Mouse (Mus musculus): ENCODE measurements around the gene Ino80. TPM values are rescaled to one million over a fixed set of nuclear protein-coding genes. Genes with fewer than 3 reads are reported as not detected.

Gene Ino80
- total RNA-seq (2014; rRNA removed) (13.2 and 15.0 TPM in 2 replicates), polyA plus RNA-seq (2015; fragmentation: Nextera tagmentation; extraction: Ambion mirVana) (2.2 and 2.4 TPM in 2 replicates)

- Histone ChIP-seq H3K27me3 (ENCODE audit: insufficient read depth, low read length) (no peaks in the 10 kb centered on the region), H3K36me3 (ENCODE audit: insufficient read depth, low read length) (no peaks in the 10 kb centered on the region), H3K9ac (replicated peaks; ENCODE audit: low read length, poor library complexity, severe bottlenecking) (peak within 1 kb of the TSS; percentile 99), H3K4me2 (ENCODE audit: low read depth, low read length, poor library complexity, severe bottlenecking) (peak within 1 kb of the TSS; percentile 69), H3K27ac (ENCODE audit: low read depth, low read length) (peak within 1 kb of the TSS; percentile 99), H3K4me3 (ENCODE audit: low read depth, low read length) (peak within 1 kb of the TSS; percentile 92), H3K4me1 (ENCODE audit: insufficient read depth, low read length) (peaks cover 5% of the 10 kb centered on the region; the same call in 1 of the 2 replicates), H3K9me3 (ENCODE audit: low read length) (no peaks in the 10 kb centered on the region)
- ATAC-seq (ENCODE audit: low FRiP score) (peak; percentile 98), DNase-seq (ENCODE audit: low spot score) (peak; percentile 100)
- WGBS: 1% methylated on average over 64 of the region's 72 CpGs
- TF ChIP-seq CTCF (IDR thresholded peaks at IDR 0.05): no peak
These were observed at the start of gene Ino80 for GRCm38 (mm10) chr2:119477571-119478396. Gene Ino80, minus strand, starts transcription at chr2:119477687.

DNA sequence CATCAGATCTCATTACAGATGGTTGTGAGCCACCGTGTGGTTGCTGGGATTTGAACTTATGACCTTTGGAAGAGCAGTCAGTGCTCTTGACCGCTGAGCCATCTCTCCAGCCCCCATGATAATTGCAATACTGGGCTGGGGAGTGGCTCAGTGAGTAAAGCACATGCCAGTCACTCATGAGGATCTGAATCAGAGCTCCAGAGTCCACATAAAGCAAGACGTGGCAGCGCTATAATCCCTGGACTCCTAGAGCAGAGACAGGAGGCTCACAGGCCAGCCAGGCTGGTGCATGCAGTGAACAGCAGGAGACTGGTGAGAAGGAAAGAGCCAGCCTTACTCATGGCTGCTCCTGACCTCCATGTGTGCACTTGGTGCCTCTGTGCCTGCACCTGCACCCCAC lies 47.9 kb upstream of the Ino80 start:
- Histone ChIP-seq H3K9ac (replicated peaks; ENCODE audit: low read length, poor library complexity, severe bottlenecking) (no peak overlapping the region), H3K4me3 (ENCODE audit: low read depth, low read length) (no peak overlapping the region), H3K36me3 (ENCODE audit: insufficient read depth, low read length) (no peaks in the 10 kb centered on the region), H3K4me2 (ENCODE audit: low read depth, low read length, poor library complexity, severe bottlenecking) (no peak overlapping the region), H3K4me1 (ENCODE audit: insufficient read depth, low read length) (no peaks in the 10 kb centered on the region), H3K27me3 (ENCODE audit: insufficient read depth, low read length) (no peaks in the 10 kb centered on the region), H3K27ac (ENCODE audit: low read depth, low read length) (no peak overlapping the region), H3K9me3 (ENCODE audit: low read length) (no peaks in the 10 kb centered on the region)
- ATAC-seq (ENCODE audit: low FRiP score): no peak
- no peak for TF ChIP-seq CTCF (IDR thresholded peaks at IDR 0.05)
- DNase-seq (ENCODE audit: low spot score): no peak
- WGBS: 48% methylated on average over 4 of the region's 4 CpGs

DNA sequence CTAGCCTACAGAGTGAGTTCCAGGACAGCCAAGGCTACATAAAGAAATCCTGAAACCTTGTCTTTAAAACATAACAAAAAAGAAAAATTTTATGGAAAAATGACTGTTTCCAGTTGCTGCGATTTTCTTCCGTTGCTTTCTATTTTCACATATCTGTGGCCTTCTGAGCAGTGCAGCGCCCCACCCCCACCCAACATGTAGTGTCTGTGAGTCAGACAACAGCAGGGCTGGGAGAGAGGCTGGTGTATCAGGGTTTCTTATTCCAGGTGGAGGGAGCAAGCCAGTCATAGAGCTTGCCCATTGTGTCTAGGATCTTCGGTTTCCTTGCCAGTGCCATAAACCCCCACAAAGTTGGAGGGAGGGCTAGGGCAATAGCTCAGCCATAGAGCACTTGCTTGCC lies 46.3 kb upstream of the Ino80 start:
- no peak overlapping the region for H3K4me2 ChIP-seq (ENCODE audit: low read depth, low read length, poor library complexity, severe bottlenecking)
- no peak overlapping the region for H3K4me3 ChIP-seq (ENCODE audit: low read depth, low read length)
- no peaks in the 10 kb centered on the region for H3K27me3 ChIP-seq (ENCODE audit: insufficient read depth, low read length)
- no peak overlapping the region for H3K9ac ChIP-seq (replicated peaks; ENCODE audit: low read length, poor library complexity, severe bottlenecking)
- H3K4me1 ChIP-seq (ENCODE audit: insufficient read depth, low read length): no peaks in the 10 kb centered on the region
- no peak overlapping the region for H3K27ac ChIP-seq (ENCODE audit: low read depth, low read length)
- no peak for DNase-seq (ENCODE audit: low spot score)
- no peak for ATAC-seq (ENCODE audit: low FRiP score)
- no peaks in the 10 kb centered on the region for H3K36me3 ChIP-seq (ENCODE audit: insufficient read depth, low read length)
- TF ChIP-seq CTCF (IDR thresholded peaks at IDR 0.05): no peak
- 78% methylated on average over 4 of the region's 4 CpGs for WGBS
- no peaks in the 10 kb centered on the region for H3K9me3 ChIP-seq (ENCODE audit: low read length)

GRCm38 (mm10) chr2:119520550-119520949 lies 43.1 kb upstream of the Ino80 start:
- H3K36me3 ChIP-seq (ENCODE audit: insufficient read depth, low read length): no peaks in the 10 kb centered on the region
- H3K27ac ChIP-seq (ENCODE audit: low read depth, low read length): no peak overlapping the region
- H3K9me3 ChIP-seq (ENCODE audit: low read length): no peaks in the 10 kb centered on the region
- peak; percentile 54 for TF ChIP-seq CTCF (IDR thresholded peaks at IDR 0.05)
- no peak overlapping the region for H3K9ac ChIP-seq (replicated peaks; ENCODE audit: low read length, poor library complexity, severe bottlenecking)
- ATAC-seq (ENCODE audit: low FRiP score) (no peak), DNase-seq (ENCODE audit: low spot score) (peak; percentile 49)
- no peaks in the 10 kb centered on the region for H3K27me3 ChIP-seq (ENCODE audit: insufficient read depth, low read length)
- no peaks in the 10 kb centered on the region for H3K4me1 ChIP-seq (ENCODE audit: insufficient read depth, low read length)
- H3K4me2 ChIP-seq (ENCODE audit: low read depth, low read length, poor library complexity, severe bottlenecking): no peak overlapping the region
- 70% methylated on average over 7 of the region's 7 CpGs for WGBS
- no peak overlapping the region for H3K4me3 ChIP-seq (ENCODE audit: low read depth, low read length)

DNA sequence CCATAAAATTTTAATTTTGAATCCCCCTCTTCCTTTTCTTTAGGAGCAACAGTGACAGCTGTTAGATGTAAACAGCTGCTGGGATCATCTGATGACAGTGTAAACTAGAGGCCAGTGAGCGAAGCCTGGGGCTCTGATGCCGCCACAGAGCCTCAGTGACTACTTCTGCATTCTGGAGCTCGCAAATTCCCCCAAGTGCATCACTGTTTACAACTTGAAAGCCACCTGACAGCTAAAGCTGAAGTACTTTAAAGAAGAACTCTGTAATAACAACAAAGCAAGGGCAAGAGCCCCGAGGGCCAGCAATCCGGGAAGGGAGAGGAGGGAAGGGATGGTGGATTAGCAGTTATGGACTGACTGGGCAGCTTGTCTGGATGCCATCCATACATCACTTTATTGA lies 39.3 kb upstream of the Ino80 start:
- Histone ChIP-seq H3K4me1 (ENCODE audit: insufficient read depth, low read length) (no peaks in the 10 kb centered on the region), H3K27ac (ENCODE audit: low read depth, low read length) (no peak overlapping the region), H3K9me3 (ENCODE audit: low read length) (no peaks in the 10 kb centered on the region), H3K9ac (replicated peaks; ENCODE audit: low read length, poor library complexity, severe bottlenecking) (no peak overlapping the region), H3K27me3 (ENCODE audit: insufficient read depth, low read length) (no peaks in the 10 kb centered on the region), H3K4me3 (ENCODE audit: low read depth, low read length) (no peak overlapping the region), H3K36me3 (ENCODE audit: insufficient read depth, low read length) (no peaks in the 10 kb centered on the region), H3K4me2 (ENCODE audit: low read depth, low read length, poor library complexity, severe bottlenecking) (no peak overlapping the region)
- DNase-seq (ENCODE audit: low spot score): no peak
- TF ChIP-seq CTCF (IDR thresholded peaks at IDR 0.05): no peak
- 56% methylated on average over 5 of the region's 5 CpGs for WGBS
- no peak for ATAC-seq (ENCODE audit: low FRiP score)

- no peaks in the 10 kb centered on the region for H3K9me3 ChIP-seq (ENCODE audit: low read length)
- H3K9ac ChIP-seq (replicated peaks; ENCODE audit: low read length, poor library complexity, severe bottlenecking): no peak overlapping the region
- no peak for TF ChIP-seq CTCF (IDR thresholded peaks at IDR 0.05)
- H3K27ac ChIP-seq (ENCODE audit: low read depth, low read length): no peak overlapping the region
- no peak overlapping the region for H3K4me3 ChIP-seq (ENCODE audit: low read depth, low read length)
- no peak for DNase-seq (ENCODE audit: low spot score)
- WGBS: 86% methylated on average over 3 of the region's 3 CpGs
- no peak overlapping the region for H3K4me2 ChIP-seq (ENCODE audit: low read depth, low read length, poor library complexity, severe bottlenecking)
- no peaks in the 10 kb centered on the region for H3K27me3 ChIP-seq (ENCODE audit: insufficient read depth, low read length)
- no peaks in the 10 kb centered on the region for H3K36me3 ChIP-seq (ENCODE audit: insufficient read depth, low read length)
- H3K4me1 ChIP-seq (ENCODE audit: insufficient read depth, low read length): no peaks in the 10 kb centered on the region
- no peak for ATAC-seq (ENCODE audit: low FRiP score)
These were observed 36.6 kb upstream of the Ino80 start for GRCm38 (mm10) chr2:119514026-119514522.
